Mouse (Mus musculus) olfactory bulb, adult 2 months (tissue): ENCODE measurements around the gene Nacc1. TPM values are rescaled to one million over a fixed set of nuclear protein-coding genes. Genes with fewer than 3 reads are reported as not detected.

Experiments used
- H3K27ac ChIP-seq: fragments of 200-500 bp; 2 replicates; pipeline ENCODE4 v1.5.1; 2012; ENCODE audit warnings: low read depth, low read length; ENCODE audit not compliant: insufficient read depth
- H3K4me1 ChIP-seq: fragments of 200-500 bp; 2 replicates; pipeline ENCODE4 v1.6.1; 2012; ENCODE audit warnings: low read length; ENCODE audit not compliant: control insufficient read depth, insufficient read depth
- H3K4me3 ChIP-seq: fragments of 200-500 bp; 2 replicates; pipeline ENCODE4 v1.5.1; 2012; ENCODE audit warnings: mild to moderate bottlenecking, low read depth, low read length, moderate library complexity; ENCODE audit not compliant: insufficient read depth
- CTCF ChIP-seq: fragments of 200-500 bp; IDR thresholded peaks from 2 replicates; pipeline ENCODE4 v1.5.1; 2012; ENCODE audit warnings: low read depth, mild to moderate bottlenecking, low read length, moderate library complexity; ENCODE audit not compliant: insufficient read depth
- POLR2A ChIP-seq: fragments of 200-500 bp; IDR thresholded peaks from 2 replicates; pipeline ENCODE4 v1.6.1; 2012; ENCODE audit warnings: mild to moderate bottlenecking, low read depth, low read length, moderate library complexity; ENCODE audit not compliant: insufficient read depth
- WGBS: fragments of 180-500 bp; shearing (Covaris S2); methylation state at CpG from one replicate; pipeline ENCODE4 v1.1.7; 2018; 5-methylcytosine and 5-hydroxymethylcytosine counted together
- polyA plus RNA-seq: library from polyadenylated mRNA; stranded (reverse); fragments of >200 nt; gene quantifications from 2 replicates; pipeline ENCODE4 v1.2.4, GENCODE M21; 2012; ENCODE audit warnings: low replicate concordance; ENCODE audit not compliant: missing spikeins, insufficient read depth, insufficient read length

Gene Nacc1
- polyA plus RNA-seq, 1 experiment, result not detected

GRCm38 (mm10) chr8:84697166-84698130 is 9.8 kb upstream of the Nacc1 start:
- Histone ChIP-seq H3K27ac (no peak overlapping the region), H3K4me3 (no peak overlapping the region), H3K4me1 (no peaks in the 10 kb centered on the region)
- 82% methylated on average over 14 of the region's 14 CpGs for WGBS
- TF ChIP-seq POLR2A, result no peak
- TF ChIP-seq CTCF, result no peak

DNA sequence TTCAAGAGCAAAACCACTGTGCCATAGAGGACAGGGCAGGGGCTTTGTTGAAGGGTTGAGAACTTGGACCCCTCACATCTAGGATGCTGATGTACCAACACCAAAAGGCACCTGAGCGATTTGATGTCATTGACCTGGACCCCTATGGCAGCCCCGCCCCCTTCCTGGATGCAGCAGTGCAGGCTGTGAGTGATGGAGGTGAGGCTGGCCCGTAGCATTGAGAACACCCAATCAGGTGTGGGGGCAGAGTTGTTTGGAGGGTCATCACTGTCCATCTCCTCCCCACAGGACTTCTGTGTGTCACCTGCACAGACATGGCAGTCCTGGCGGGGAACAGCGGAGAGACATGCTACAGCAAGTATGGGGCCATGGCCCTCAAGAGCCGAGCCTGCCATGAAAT is 7.5 kb upstream of the Nacc1 start:
- 89% methylated on average over 6 of the region's 6 CpGs for WGBS
- no peak overlapping the region for H3K27ac ChIP-seq
- no peaks in the 10 kb centered on the region for H3K4me1 ChIP-seq
- H3K4me3 ChIP-seq, result no peak overlapping the region
- no peak for TF ChIP-seq POLR2A
- TF ChIP-seq CTCF, result no peak

DNA sequence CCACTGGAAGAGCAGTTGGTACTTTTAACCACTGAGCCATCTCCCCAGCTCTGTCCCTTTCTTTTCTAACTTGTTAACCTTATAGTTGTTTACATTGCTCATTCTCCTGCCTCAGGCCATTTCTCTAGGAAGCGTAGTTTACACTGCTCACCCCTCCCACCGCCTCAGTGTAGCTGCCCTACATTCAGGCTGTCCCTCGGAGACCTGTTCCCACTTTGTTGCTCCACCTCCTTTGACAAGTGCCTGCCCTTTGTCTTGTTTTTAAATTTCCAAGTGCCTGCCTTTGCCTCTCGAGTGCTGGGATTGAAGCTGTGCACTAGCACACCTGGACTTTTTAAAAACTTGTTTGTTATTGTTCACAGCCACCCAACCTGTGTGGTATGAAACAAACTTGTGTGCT is 5.7 kb upstream of the Nacc1 start:
- no peak for TF ChIP-seq POLR2A
- TF ChIP-seq CTCF, result no peak
- H3K4me3 ChIP-seq, result no peak overlapping the region
- H3K4me1 ChIP-seq, result 0 out of 2 replicates have a peak, but pooled peaks cover 4% of the 10 kb centered on the region
- no peak overlapping the region for H3K27ac ChIP-seq
- 84% methylated on average over 4 of the region's 4 CpGs for whole genome bisulfite sequencing

GRCm38 (mm10) chr8:84689091-84689915 is 1.6 kb upstream of the Nacc1 start:
- TF ChIP-seq CTCF (no peak), POLR2A (no peak)
- Histone ChIP-seq H3K4me3 (peak overlapping the region; percentile 71), H3K4me1 (peaks cover 22% of the 10 kb centered on the region), H3K27ac (no peak overlapping the region)
- under 1% methylated on average over 47 of the region's 47 CpGs for WGBS

GRCm38 (mm10) chr8:84687003-84687704 is 508 bp downstream of the Nacc1 start:
- 2% methylated on average over 59 of the region's 62 CpGs for WGBS
- H3K4me1 ChIP-seq, result peaks cover 26% of the 10 kb centered on the region
- TF ChIP-seq POLR2A (no peak), CTCF (no peak)
- H3K4me3 ChIP-seq, result peak overlapping the region; percentile 96
- peak overlapping the region; percentile 75; the same call in 1 of the 2 replicates for H3K27ac ChIP-seq

GRCm38 (mm10) chr8:84686191-84687002 is 1.3 kb downstream of the Nacc1 start, which contains the start of gene Trmt1:
Trmt1 (plus strand) TSS chr8:84686307.
- Histone ChIP-seq H3K4me3 (peak within 1 kb of the TSS; percentile 96), H3K4me1 (peaks cover 26% of the 10 kb centered on the region), H3K27ac (no peak within 1 kb of the TSS)
- 6% methylated on average over 20 of the region's 20 CpGs for WGBS
- TF ChIP-seq CTCF (no peak), POLR2A (no peak)

DNA sequence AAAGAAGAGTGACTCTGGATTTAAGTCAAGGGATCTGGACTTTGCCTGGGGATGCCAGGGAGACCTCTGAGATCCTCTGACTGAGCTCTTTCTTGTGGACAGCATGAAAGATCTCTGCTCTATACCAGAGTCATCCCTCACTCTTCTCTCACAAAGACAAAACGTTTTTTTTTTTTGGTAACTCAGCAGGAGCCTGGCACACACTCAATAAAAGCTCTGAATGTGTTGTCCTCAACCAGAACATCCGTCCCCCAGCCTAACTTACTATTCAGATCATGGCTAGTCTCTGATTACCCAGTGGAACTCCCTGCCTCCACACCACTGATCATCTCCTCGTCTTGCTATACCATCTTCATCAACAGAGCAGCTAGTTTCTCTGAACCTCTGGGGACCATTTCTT is 3.1 kb downstream of the Nacc1 start:
- peaks cover 23% of the 10 kb centered on the region for H3K4me1 ChIP-seq
- 26% methylated on average over 3 of the region's 3 CpGs for WGBS
- H3K4me3 ChIP-seq, result no peak overlapping the region
- no peak for TF ChIP-seq CTCF
- no peak for TF ChIP-seq POLR2A
- H3K27ac ChIP-seq, result no peak overlapping the region

DNA sequence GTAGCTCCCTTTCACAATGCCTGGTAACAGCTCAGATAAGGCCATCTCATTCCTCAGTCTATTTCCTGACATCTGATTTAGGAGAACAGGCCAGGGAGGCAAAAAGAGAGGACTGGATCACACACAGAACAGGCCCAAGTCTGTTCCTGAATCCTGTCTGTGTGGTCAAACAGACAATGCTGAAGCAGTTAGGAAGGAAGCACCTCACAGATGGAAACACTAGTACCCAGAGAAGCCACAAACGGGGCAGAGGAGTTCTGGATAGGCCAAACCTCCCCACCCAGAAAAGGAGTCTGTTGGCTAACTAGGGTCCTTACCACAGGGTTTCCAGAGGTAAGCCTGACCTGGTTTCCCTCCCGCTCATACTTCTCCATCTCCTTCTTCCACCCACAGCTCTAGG is 5.4 kb downstream of the Nacc1 start:
- Histone ChIP-seq H3K4me1 (peaks cover 22% of the 10 kb centered on the region), H3K4me3 (no peak overlapping the region), H3K27ac (no peak overlapping the region)
- TF ChIP-seq CTCF, result no peak
- TF ChIP-seq POLR2A, result no peak
- WGBS, result 77% methylated on average over 2 of the region's 2 CpGs
